Mouse (Mus musculus) CH12.LX (cell line): Measurements from ENCODE around the gene Gpr39. TPM values are rescaled to one million over a fixed set of nuclear protein-coding genes. Genes with fewer than 3 reads are reported as not detected.

Experiments
- DNase-seq: peaks from one replicate; pipeline ENCODE4 v3.0.0-alpha.2; 2013; ENCODE audit errors: extremely low read depth
- H3K27ac ChIP-seq: 2 replicates; pipeline ENCODE4 v1.5.1; 2012; ENCODE audit warnings: low read depth, mild to moderate bottlenecking, control low read depth, moderate library complexity; ENCODE audit not compliant: insufficient read depth
- H3K27me3 ChIP-seq: replicated peaks from 2 replicates; pipeline ENCODE3; 2012; ENCODE audit warnings: inconsistent platforms
- H3K36me3 ChIP-seq, 2 experiments: replicated peaks in 1 of 2; 2 replicates each; pipeline versions ENCODE3 to v1.6.1; 2012; ENCODE audit warnings: inconsistent platforms in 1 of 2, low read length in 1 of 2, mild to moderate bottlenecking in 1 of 2, mixed read lengths in 1 of 2, moderate library complexity in 1 of 2; ENCODE audit not compliant: control insufficient read depth in 1 of 2, insufficient read depth in 1 of 2
- H3K4me1 ChIP-seq, 2 experiments: 2 replicates each; pipeline ENCODE4 v1.6.1; 2012; ENCODE audit warnings: inconsistent platforms in 1 of 2, moderate library complexity in 1 of 2; ENCODE audit not compliant: insufficient read depth in 2 of 2, control insufficient read depth in 1 of 2
- H3K4me2 ChIP-seq: 2 replicates; pipeline ENCODE4 v1.6.1; 2012; ENCODE audit warnings: low read depth, mild to moderate bottlenecking, control low read depth; ENCODE audit not compliant: poor library complexity, insufficient read depth, severe bottlenecking
- H3K4me3 ChIP-seq, 3 experiments: fragments of 150-350 bp in 1 of 3; sonication (generic) in 1 of 3; replicated peaks in 1 of 3; 2 replicates each; pipeline versions ENCODE3 to v1.5.1; 2011 to 2012; ENCODE audit warnings: low read depth in 2 of 3, low read length in 2 of 3, mild to moderate bottlenecking in 2 of 3, moderate library complexity in 2 of 3, control low read depth in 1 of 3, improper control_type of control experiment in 1 of 3, inconsistent platforms in 1 of 3, mixed read lengths in 1 of 3; ENCODE audit not compliant: poor library complexity in 1 of 3
- H3K79me2 ChIP-seq: replicated peaks from 2 replicates; pipeline ENCODE4 v1.6.1; 2012; ENCODE audit warnings: mild to moderate bottlenecking, moderate library complexity; ENCODE audit not compliant: control insufficient read depth, poor library complexity, insufficient read depth, severe bottlenecking; ENCODE audit errors: extremely low read depth
- H3K9ac ChIP-seq: 2 replicates; pipeline ENCODE4 v1.6.1; 2012; ENCODE audit warnings: low read depth, mild to moderate bottlenecking, control low read depth, moderate library complexity; ENCODE audit not compliant: insufficient read depth
- H3K9me3 ChIP-seq: replicated peaks from 2 replicates; pipeline ENCODE3; 2012; ENCODE audit warnings: low read length, inconsistent platforms, mixed read lengths
- CHD1 ChIP-seq: IDR thresholded peaks from 2 replicates; pipeline ENCODE4 v1.6.1; 2012; ENCODE audit warnings: low read depth, low read length, improper control_type of control experiment, inconsistent platforms
- E2F4 ChIP-seq: IDR thresholded peaks from 2 replicates; pipeline ENCODE4 v1.6.1; 2011; ENCODE audit warnings: low read depth, low read length, improper control_type of control experiment; ENCODE audit not compliant: insufficient replicate concordance
- ELF1 ChIP-seq: IDR thresholded peaks from 2 replicates; pipeline ENCODE4 v1.6.1; 2014; ENCODE audit warnings: low read depth, mild to moderate bottlenecking, inconsistent platforms, low read length, improper control_type of control experiment
- EP300 ChIP-seq: IDR thresholded peaks from 2 replicates; pipeline ENCODE4 v1.6.1; 2011; ENCODE audit warnings: low read length, improper control_type of control experiment
- ETS1 ChIP-seq: conservative IDR thresholded peaks from 2 replicates; pipeline ENCODE4 v1.6.1; 2012; ENCODE audit warnings: low read depth, mild to moderate bottlenecking, inconsistent platforms, low read length, improper control_type of control experiment, moderate library complexity
- GABPA ChIP-seq: IDR thresholded peaks from 2 replicates; pipeline ENCODE4 v1.6.1; 2012; ENCODE audit warnings: low read depth, low read length, improper control_type of control experiment, inconsistent platforms; ENCODE audit not compliant: insufficient replicate concordance
- IRF4 ChIP-seq: IDR thresholded peaks from 2 replicates; pipeline ENCODE4 v1.6.1; 2014; ENCODE audit warnings: low read depth, mild to moderate bottlenecking, inconsistent platforms, low read length, improper control_type of control experiment
- JUN ChIP-seq: IDR thresholded peaks from 2 replicates; pipeline ENCODE4 v1.6.1; 2011; ENCODE audit warnings: low read depth, mild to moderate bottlenecking, low read length, improper control_type of control experiment, moderate library complexity; ENCODE audit not compliant: insufficient read depth
- KAT2A ChIP-seq: IDR thresholded peaks from 2 replicates; pipeline ENCODE4 v1.6.1; 2012; ENCODE audit warnings: low read length, improper control_type of control experiment, inconsistent platforms; ENCODE audit not compliant: insufficient replicate concordance
- MAFK ChIP-seq: IDR thresholded peaks from 2 replicates; pipeline ENCODE4 v1.6.1; 2011; ENCODE audit warnings: low read length, improper control_type of control experiment; ENCODE audit not compliant: insufficient replicate concordance
- MAX ChIP-seq: IDR thresholded peaks from 2 replicates; pipeline ENCODE4 v1.6.1; 2011; ENCODE audit warnings: low read length, improper control_type of control experiment
- MEF2A ChIP-seq: IDR thresholded peaks from 2 replicates; pipeline ENCODE4 v1.6.1; 2014; ENCODE audit warnings: low read depth, mild to moderate bottlenecking, inconsistent platforms, low read length, improper control_type of control experiment, borderline replicate concordance
- MXI1 ChIP-seq: IDR thresholded peaks from 2 replicates; pipeline ENCODE4 v1.6.1; 2011; ENCODE audit warnings: mild to moderate bottlenecking, low read depth, low read length, improper control_type of control experiment
- MYC ChIP-seq: IDR thresholded peaks from 2 replicates; pipeline ENCODE4 v1.6.1; 2011; ENCODE audit warnings: low read depth, mild to moderate bottlenecking, improper control_type of control experiment, low read length
- NELFE ChIP-seq: IDR thresholded peaks from 2 replicates; pipeline ENCODE4 v1.6.1; 2011; ENCODE audit warnings: low read depth, low read length, improper control_type of control experiment
- PAX5 ChIP-seq: IDR thresholded peaks from 2 replicates; pipeline ENCODE4 v1.6.1; 2012; ENCODE audit warnings: low read length, inconsistent platforms, mixed read lengths
- POLR2AphosphoS2 ChIP-seq: IDR thresholded peaks from 2 replicates; pipeline ENCODE4 v1.6.1; 2011; ENCODE audit warnings: low read depth, low read length, improper control_type of control experiment
- UBTF ChIP-seq: IDR thresholded peaks from 2 replicates; pipeline ENCODE4 v1.6.1; 2012; ENCODE audit warnings: low read depth, mild to moderate bottlenecking, inconsistent platforms, low read length, improper control_type of control experiment, moderate library complexity
- ZC3H11A ChIP-seq: IDR thresholded peaks from 2 replicates; pipeline ENCODE4 v1.6.1; 2012; ENCODE audit warnings: low read depth, mild to moderate bottlenecking, inconsistent platforms, low read length, improper control_type of control experiment
- ZMIZ1 ChIP-seq: IDR thresholded peaks from 2 replicates; pipeline ENCODE4 v1.6.1; 2012; ENCODE audit warnings: low read depth, mild to moderate bottlenecking, inconsistent platforms, low read length, improper control_type of control experiment
- dilution Hi-C: fragments of 300-500 bp; cut with MboI; formaldehyde crosslinking; loops from 2 replicates; pipeline ENCODE4 v1.14.3; 2020; ENCODE audit warnings: low sequenced_read_pairs; ENCODE audit not compliant: extremely low pct_unique_long_range_greater_than_20kb, extremely low pct_ligation_motif_present
- in situ Hi-C: fragments of 300-500 bp; cut with MboI; formaldehyde crosslinking; loops from 3 replicates; pipeline ENCODE4 v1.14.3; 2019; ENCODE audit warnings: low sequenced_read_pairs, low pct_ligation_motif_present, low pct_unique_long_range_greater_than_20kb, mixed read lengths
- polyA plus RNA-seq: library from polyadenylated mRNA; unstranded; fragments of >175 nt; gene quantifications from 2 replicates; pipeline ENCODE4 v1.2.1, GENCODE M21; 2012; ENCODE audit warnings: low read depth; ENCODE audit not compliant: insufficient read length
- total RNA-seq, 2 experiments: library from RNA; depleted of rRNA; stranded (reverse); fragments of 300-350 nt in 1 of 2; fragments of >200 nt in 1 of 2; gene quantifications; 2 replicates each; pipeline ENCODE4 v1.2.3; 2012 to 2014

The Gpr39 gene
- total and polyA plus RNA-seq, 3 experiments, result not detected

GRCm38 (mm10) chr1:125911901-125912445 is 235.2 kb downstream of the Gpr39 start:
- no peak overlapping the region for H3K27ac ChIP-seq
- peaks cover 72% of the 10 kb centered on the region for H3K9me3 ChIP-seq
- no peak overlapping the region for H3K4me3 ChIP-seq
- no peaks in the 10 kb centered on the region for H3K36me3 ChIP-seq
- no peak for DNase-seq
- H3K9ac ChIP-seq, result no peak overlapping the region
- no peaks in the 10 kb centered on the region for H3K27me3 ChIP-seq
- dilution Hi-C loops, result no loop called here
- H3K4me2 ChIP-seq, result no peak overlapping the region
- H3K79me2 ChIP-seq, result no peaks in the 10 kb centered on the region
- no peaks in the 10 kb centered on the region for H3K4me1 ChIP-seq
- in situ Hi-C loops, result no loop called here
- TF ChIP-seq MAX (no peak), PAX5 (no peak), ETS1 (no peak), POLR2AphosphoS2 (no peak), CHD1 (no peak), UBTF (no peak), ZC3H11A (no peak), MYC (no peak)

GRCm38 (mm10) chr1:125912601-125913600 is 236.1 kb downstream of the Gpr39 start, which contains the start of gene Lypd1:
Gene Lypd1 (minus strand): TSS chr1:125913101.
- no peak for DNase-seq
- Histone ChIP-seq H3K27me3 (no peaks in the 10 kb centered on the region), H3K27ac (no peak within 1 kb of the TSS), H3K36me3 (no peaks in the 10 kb centered on the region), H3K4me1 (no peaks in the 10 kb centered on the region), H3K9ac (no peak within 1 kb of the TSS), H3K9me3 (peaks cover 72% of the 10 kb centered on the region), H3K4me2 (no peak within 1 kb of the TSS), H3K79me2 (no peaks in the 10 kb centered on the region), H3K4me3 (no peak within 1 kb of the TSS)
- in situ Hi-C loops, result no loop called here
- dilution Hi-C loops, result no loop called here
- TF ChIP-seq ZMIZ1, result no peak
- TF ChIP-seq E2F4, result no peak
- no peak for TF ChIP-seq MYC
- TF ChIP-seq NELFE, result no peak
- no peak for TF ChIP-seq JUN
- no peak for TF ChIP-seq CHD1
- TF ChIP-seq MEF2A, result no peak
- TF ChIP-seq KAT2A, result no peak
- no peak for TF ChIP-seq ELF1
- TF ChIP-seq GABPA, result no peak
- no peak for TF ChIP-seq EP300
- no peak for TF ChIP-seq IRF4
- no peak for TF ChIP-seq MXI1
- TF ChIP-seq MAFK, result no peak
